In genomic region chr2:85246506-85247082, GRCm38 (mm10) we compare ENCODE assay signal across 7 mouse cellular contexts. TPM values are rescaled to one million over a fixed set of nuclear protein-coding genes. Genes with fewer than 3 reads are reported as not detected.
DNase-seq lines count a peak whose midpoint lies in the region; ATAC-seq lines count a peak whose summit lies in the region.

No protein-coding gene starts in this region.

- no peak overlapping the region for H3K27ac ChIP-seq in midbrain, embryonic 13.5 days

- H3K4me2 ChIP-seq in midbrain, embryonic 13.5 days (replicated peaks): no peak overlapping the region

- WGBS in midbrain, embryonic 13.5 days: 12% methylated on average over 4 of the region's 4 CpGs

- DNase-seq in ZHBTc4 (ENCODE audit: low read depth, low spot score): peak; percentile 65
- peak; percentile 72 for DNase-seq in cerebellum, postnatal 36 days
- DNase-seq in gastrocnemius, adult 8-10 months (ENCODE audit: low spot score in 2 of 2): peak; percentile 40 to 52
- peak; percentile 73 to 74 for DNase-seq in left cerebral cortex, postnatal 10 days (ENCODE audit: extremely low spot score in 1 of 2, low spot score in 2 of 2)
- peak; percentile 30 for DNase-seq in spleen, adult 12 weeks (ENCODE audit: low spot score)

- ATAC-seq in inflammation-experienced regulatory T-cells, adult 6 months: peak; percentile 63
- ATAC-seq in midbrain, embryonic 13.5 days: peak; percentile 72

- H3K36me3 ChIP-seq in midbrain, embryonic 13.5 days: no peaks in the 10 kb centered on the region

- H3K9ac ChIP-seq in midbrain, embryonic 13.5 days (replicated peaks): no peak overlapping the region

- no peaks in the 10 kb centered on the region for H3K4me1 ChIP-seq in midbrain, embryonic 13.5 days (replicated peaks)

- H3K9me3 ChIP-seq in midbrain, embryonic 13.5 days: no peaks in the 10 kb centered on the region

- intact Hi-C loops in left cerebral cortex, postnatal 10 days (cut with DNase I): loop anchor here (2.0 kb wide), 2 partner anchors 122 to 314 kb away; no protein-coding TSS in a partner anchor

- H3K4me3 ChIP-seq in midbrain, embryonic 13.5 days (replicated peaks): no peak overlapping the region

- H3K27me3 ChIP-seq in midbrain, embryonic 13.5 days: no peaks in the 10 kb centered on the region

RNA-seq across cellular contexts. Expression of gene Lrrc55, which starts 49.6 kb away (rescaled TPM):
- total RNA-seq in gastrocnemius, adult 8-10 months (2022): under 1 TPM; 0.24 to 0.63 (median 0.31) TPM
- polyA plus RNA-seq in inflammation-experienced regulatory T-cells, adult 6 months (2017; shearing (Covaris generic)): not detected
- total RNA-seq in left cerebral cortex, postnatal 10 days (2021): 10 to 100 TPM; 55.1 to 56.6 TPM
- 7.0 and 7.6 TPM in 2 replicates for polyA plus RNA-seq in midbrain, embryonic 13.5 days (2015; fragmentation: Nextera tagmentation; extraction: Ambion mirVana)

Comparison
In these comparisons a context has a peak if more than half of its experiments do, and no peak if none do; other contexts are left out.
1. RNA of gene Lrrc55, which starts 49.6 kb away (total RNA-seq): 55.1 to 56.6 TPM in left cerebral cortex, postnatal 10 days; 0.24 to 0.63 TPM in gastrocnemius, adult 8-10 months; every median in the first group is over 10 times any median in the second.
2. Peak in every context shown above with its lines, with median percentiles within 50 percentile points of each other: DNase-seq.